Mouse (Mus musculus): ENCODE results near the gene Uqcrh.

DNA sequence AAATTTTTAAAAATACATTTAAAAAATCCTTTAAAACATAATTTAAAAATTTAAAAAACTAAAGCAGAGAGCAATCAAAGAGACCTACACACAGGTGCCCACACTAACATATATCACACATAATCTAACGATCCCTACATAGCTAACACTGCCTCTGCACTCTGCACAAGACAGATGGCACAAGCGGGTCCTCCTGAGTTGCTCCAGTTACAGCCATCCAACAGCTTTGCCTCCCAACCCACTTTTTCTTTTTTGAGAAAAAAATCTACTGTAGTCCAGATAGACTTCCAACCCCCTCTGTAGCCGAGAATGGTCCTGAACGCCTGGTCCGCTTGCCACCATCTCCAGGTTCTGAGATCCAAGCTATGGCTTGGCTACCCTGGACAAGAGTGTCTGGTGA, 30.4 kb upstream of the Uqcrh start:
- TF ChIP-seq CTCF (IDR thresholded peaks at IDR 0.05; ENCODE audit: borderline replicate concordance, insufficient read depth, low read length) (no peak), POLR2A (IDR thresholded peaks at IDR 0.05; ENCODE audit: low read depth, low read length) (no peak)

All from embryonic fibroblast, embryonic 13.5 days (primary cell).